Mouse (Mus musculus): ENCODE results near the gene Shc4. TPM values are rescaled to one million over a fixed set of nuclear protein-coding genes. Genes with fewer than 3 reads are reported as not detected.

The Shc4 gene
- polyA plus RNA-seq, 1 experiment from 2014 or later: 0.61 TPM

GRCm38 (mm10) chr2:125716599-125716998 lies 7.3 kb downstream of the Shc4 start:
- 81% methylated on average over 8 of the region's 8 CpGs for WGBS
- ATAC-seq: no peak
- no peak overlapping the region for H3K9ac ChIP-seq (ENCODE audit: low read depth, low read length)
- no peaks in the 10 kb centered on the region for H3K9me3 ChIP-seq (ENCODE audit: control insufficient read depth)
- TF ChIP-seq CTCF (IDR thresholded peaks at IDR 0.05; ENCODE audit: low read depth): no peak
- H3K27me3 ChIP-seq (replicated peaks; ENCODE audit: control insufficient read depth, insufficient read depth, low read length): no peaks in the 10 kb centered on the region
- no peaks in the 10 kb centered on the region for H3K4me1 ChIP-seq (replicated peaks; ENCODE audit: control insufficient read depth, insufficient read depth, low read length)
- no peak overlapping the region for H3K27ac ChIP-seq (ENCODE audit: low read depth, low read length)
- no peaks in the 10 kb centered on the region for H3K36me3 ChIP-seq (ENCODE audit: control insufficient read depth, insufficient read depth)
- no peak overlapping the region for H3K4me2 ChIP-seq (replicated peaks; ENCODE audit: low read depth)
- H3K4me3 ChIP-seq (ENCODE audit: low read depth, low read length): no peak overlapping the region

DNA sequence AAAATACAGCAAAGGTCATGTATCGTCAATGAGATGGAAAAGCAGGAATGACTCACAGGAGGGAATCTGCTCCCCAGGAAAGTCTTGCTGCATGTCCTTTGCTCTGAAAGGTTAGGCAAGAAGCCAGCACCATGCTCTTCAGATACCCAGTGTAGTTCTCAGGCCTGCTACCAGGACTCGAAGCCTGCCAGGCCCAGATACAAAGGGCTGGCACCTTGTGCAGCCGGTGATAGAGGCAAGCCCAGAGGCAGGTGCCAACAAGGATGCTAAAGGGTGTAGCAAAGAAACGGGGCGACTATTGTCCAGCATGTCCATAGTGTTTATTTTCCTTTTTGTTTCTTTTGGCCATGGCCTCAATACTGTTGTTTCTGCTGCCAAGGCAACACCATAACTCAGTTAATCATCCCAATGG lies 17.4 kb downstream of the Shc4 start:
- WGBS: 60% methylated on average over 5 of the region's 5 CpGs
- H3K27me3 ChIP-seq (replicated peaks; ENCODE audit: control insufficient read depth, insufficient read depth, low read length): no peaks in the 10 kb centered on the region
- no peak overlapping the region for H3K4me2 ChIP-seq (replicated peaks; ENCODE audit: low read depth)
- H3K9me3 ChIP-seq (ENCODE audit: control insufficient read depth): no peaks in the 10 kb centered on the region
- H3K4me3 ChIP-seq (ENCODE audit: low read depth, low read length): no peak overlapping the region
- H3K27ac ChIP-seq (ENCODE audit: low read depth, low read length): no peak overlapping the region
- ATAC-seq: no peak
- no peak for TF ChIP-seq CTCF (IDR thresholded peaks at IDR 0.05; ENCODE audit: low read depth)
- H3K9ac ChIP-seq (ENCODE audit: low read depth, low read length): no peak overlapping the region
- no peaks in the 10 kb centered on the region for H3K4me1 ChIP-seq (replicated peaks; ENCODE audit: control insufficient read depth, insufficient read depth, low read length)
- no peaks in the 10 kb centered on the region for H3K36me3 ChIP-seq (ENCODE audit: control insufficient read depth, insufficient read depth)

DNA sequence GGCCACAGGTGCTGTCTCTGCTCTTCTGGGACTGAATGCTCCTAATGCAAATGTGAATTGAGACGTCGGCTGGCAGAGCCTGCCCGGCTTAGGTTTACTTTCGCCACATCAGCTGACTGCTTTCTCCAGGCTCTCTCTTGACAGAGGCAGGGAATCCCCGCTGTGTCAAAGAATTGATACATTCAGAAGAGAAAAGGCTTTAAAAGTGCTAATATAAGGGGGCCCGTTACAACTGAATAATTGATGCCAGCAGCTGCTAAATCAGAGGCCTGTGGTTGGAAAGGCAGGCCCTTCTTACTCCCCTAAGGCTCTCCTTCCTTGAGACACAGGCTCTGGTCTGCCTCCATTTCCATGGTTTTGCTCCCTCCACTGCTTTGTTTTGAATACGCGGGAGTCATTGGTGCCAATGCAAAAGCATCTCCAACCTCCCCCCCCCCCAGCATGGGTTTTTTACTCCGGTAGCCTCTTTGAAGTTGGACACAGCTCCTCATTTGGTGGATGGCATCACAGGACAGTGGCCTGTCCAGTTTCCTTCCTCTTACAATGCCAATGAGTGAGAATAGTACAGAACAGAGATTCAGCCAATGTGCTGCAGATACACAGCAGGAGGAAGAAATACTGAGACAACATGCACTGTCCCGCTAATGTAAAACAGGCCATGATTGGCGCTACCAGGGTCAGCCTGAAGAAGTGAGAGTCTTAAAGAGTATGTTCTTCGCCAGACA lies 18.9 kb downstream of the Shc4 start:
- Histone ChIP-seq H3K27me3 (replicated peaks; ENCODE audit: control insufficient read depth, insufficient read depth, low read length) (no peaks in the 10 kb centered on the region), H3K27ac (ENCODE audit: low read depth, low read length) (no peak overlapping the region), H3K4me1 (replicated peaks; ENCODE audit: control insufficient read depth, insufficient read depth, low read length) (no peaks in the 10 kb centered on the region), H3K36me3 (ENCODE audit: control insufficient read depth, insufficient read depth) (no peaks in the 10 kb centered on the region), H3K9me3 (ENCODE audit: control insufficient read depth) (no peaks in the 10 kb centered on the region), H3K4me3 (ENCODE audit: low read depth, low read length) (no peak overlapping the region), H3K4me2 (replicated peaks; ENCODE audit: low read depth) (no peak overlapping the region), H3K9ac (ENCODE audit: low read depth, low read length) (no peak overlapping the region)
- no peak for TF ChIP-seq CTCF (IDR thresholded peaks at IDR 0.05; ENCODE audit: low read depth)
- WGBS: 68% methylated on average over 12 of the region's 12 CpGs
- ATAC-seq: no peak

GRCm38 (mm10) chr2:125702851-125703250 lies 21.1 kb downstream of the Shc4 start:
- no peak for TF ChIP-seq CTCF (IDR thresholded peaks at IDR 0.05; ENCODE audit: low read depth)
- no peak overlapping the region for H3K27ac ChIP-seq (ENCODE audit: low read depth, low read length)
- H3K4me3 ChIP-seq (ENCODE audit: low read depth, low read length): no peak overlapping the region
- no peaks in the 10 kb centered on the region for H3K4me1 ChIP-seq (replicated peaks; ENCODE audit: control insufficient read depth, insufficient read depth, low read length)
- H3K9me3 ChIP-seq (ENCODE audit: control insufficient read depth): no peaks in the 10 kb centered on the region
- H3K9ac ChIP-seq (ENCODE audit: low read depth, low read length): no peak overlapping the region
- WGBS: 86% methylated on average over 2 of the region's 2 CpGs
- no peaks in the 10 kb centered on the region for H3K36me3 ChIP-seq (ENCODE audit: control insufficient read depth, insufficient read depth)
- no peak overlapping the region for H3K4me2 ChIP-seq (replicated peaks; ENCODE audit: low read depth)
- ATAC-seq: no peak
- no peaks in the 10 kb centered on the region for H3K27me3 ChIP-seq (replicated peaks; ENCODE audit: control insufficient read depth, insufficient read depth, low read length)

DNA sequence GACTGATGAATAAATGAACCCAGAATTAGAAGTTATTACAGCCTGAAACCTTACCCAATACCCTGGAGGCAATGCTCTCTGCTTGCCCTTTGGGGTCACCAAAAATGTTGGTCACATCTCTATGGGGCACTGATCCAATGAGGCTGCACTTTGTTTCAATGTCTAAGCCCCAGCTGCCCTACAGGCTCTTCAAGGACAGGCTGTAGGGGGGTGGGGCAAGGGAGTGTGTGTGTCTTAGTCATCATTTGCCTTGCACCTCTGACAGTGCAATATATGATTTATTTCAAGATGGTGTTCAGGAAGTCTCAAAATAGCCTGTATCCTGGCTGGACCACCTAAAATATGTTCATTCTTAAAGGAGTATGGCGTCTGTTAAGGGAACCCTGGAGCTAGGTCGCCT lies 22.3 kb downstream of the Shc4 start:
- Histone ChIP-seq H3K27me3 (replicated peaks; ENCODE audit: control insufficient read depth, insufficient read depth, low read length) (no peaks in the 10 kb centered on the region), H3K4me2 (replicated peaks; ENCODE audit: low read depth) (no peak overlapping the region), H3K36me3 (ENCODE audit: control insufficient read depth, insufficient read depth) (no peaks in the 10 kb centered on the region), H3K4me3 (ENCODE audit: low read depth, low read length) (no peak overlapping the region), H3K4me1 (replicated peaks; ENCODE audit: control insufficient read depth, insufficient read depth, low read length) (no peaks in the 10 kb centered on the region), H3K9me3 (ENCODE audit: control insufficient read depth) (no peaks in the 10 kb centered on the region), H3K27ac (ENCODE audit: low read depth, low read length) (no peak overlapping the region), H3K9ac (ENCODE audit: low read depth, low read length) (no peak overlapping the region)
- no peak for ATAC-seq
- WGBS: 81% methylated on average over 2 of the region's 2 CpGs
- TF ChIP-seq CTCF (IDR thresholded peaks at IDR 0.05; ENCODE audit: low read depth): no peak

DNA sequence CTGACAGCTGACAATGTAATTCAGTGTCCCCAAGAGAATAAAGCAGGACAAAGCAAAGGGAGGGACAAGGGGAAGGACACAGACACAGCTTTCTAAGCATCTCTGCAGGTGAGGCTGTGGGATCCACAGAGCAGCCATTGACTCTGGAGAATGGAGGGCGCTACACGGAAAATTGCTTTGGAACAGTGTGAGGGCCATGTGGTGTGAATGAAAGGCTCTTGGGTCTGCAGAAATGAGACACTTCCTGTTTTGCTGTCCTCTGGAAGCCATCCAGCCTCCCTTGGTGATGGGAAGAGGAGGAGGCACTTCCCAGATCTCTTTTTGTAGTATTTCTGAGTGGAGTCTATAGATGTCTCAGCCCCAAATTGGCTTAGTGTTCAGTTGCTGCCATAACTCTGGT lies 27.7 kb downstream of the Shc4 start:
- no peak overlapping the region for H3K4me3 ChIP-seq (ENCODE audit: low read depth, low read length)
- no peaks in the 10 kb centered on the region for H3K27me3 ChIP-seq (replicated peaks; ENCODE audit: control insufficient read depth, insufficient read depth, low read length)
- no peak overlapping the region for H3K27ac ChIP-seq (ENCODE audit: low read depth, low read length)
- no peak for ATAC-seq
- no peaks in the 10 kb centered on the region for H3K4me1 ChIP-seq (replicated peaks; ENCODE audit: control insufficient read depth, insufficient read depth, low read length)
- no peak for TF ChIP-seq CTCF (IDR thresholded peaks at IDR 0.05; ENCODE audit: low read depth)
- no peak overlapping the region for H3K9ac ChIP-seq (ENCODE audit: low read depth, low read length)
- no peaks in the 10 kb centered on the region for H3K36me3 ChIP-seq (ENCODE audit: control insufficient read depth, insufficient read depth)
- 54% methylated on average over 2 of the region's 2 CpGs for WGBS
- no peak overlapping the region for H3K4me2 ChIP-seq (replicated peaks; ENCODE audit: low read depth)
- no peaks in the 10 kb centered on the region for H3K9me3 ChIP-seq (ENCODE audit: control insufficient read depth)

All from intestine, postnatal 0 days (tissue).